Mouse (Mus musculus): ENCODE data around the gene Stmn1. TPM values are rescaled to one million over a fixed set of nuclear protein-coding genes. Genes with fewer than 3 reads are reported as not detected.

Stmn1 gene
- polyA plus RNA-seq, 1 experiment from 2014 or later = 896 TPM

DNA sequence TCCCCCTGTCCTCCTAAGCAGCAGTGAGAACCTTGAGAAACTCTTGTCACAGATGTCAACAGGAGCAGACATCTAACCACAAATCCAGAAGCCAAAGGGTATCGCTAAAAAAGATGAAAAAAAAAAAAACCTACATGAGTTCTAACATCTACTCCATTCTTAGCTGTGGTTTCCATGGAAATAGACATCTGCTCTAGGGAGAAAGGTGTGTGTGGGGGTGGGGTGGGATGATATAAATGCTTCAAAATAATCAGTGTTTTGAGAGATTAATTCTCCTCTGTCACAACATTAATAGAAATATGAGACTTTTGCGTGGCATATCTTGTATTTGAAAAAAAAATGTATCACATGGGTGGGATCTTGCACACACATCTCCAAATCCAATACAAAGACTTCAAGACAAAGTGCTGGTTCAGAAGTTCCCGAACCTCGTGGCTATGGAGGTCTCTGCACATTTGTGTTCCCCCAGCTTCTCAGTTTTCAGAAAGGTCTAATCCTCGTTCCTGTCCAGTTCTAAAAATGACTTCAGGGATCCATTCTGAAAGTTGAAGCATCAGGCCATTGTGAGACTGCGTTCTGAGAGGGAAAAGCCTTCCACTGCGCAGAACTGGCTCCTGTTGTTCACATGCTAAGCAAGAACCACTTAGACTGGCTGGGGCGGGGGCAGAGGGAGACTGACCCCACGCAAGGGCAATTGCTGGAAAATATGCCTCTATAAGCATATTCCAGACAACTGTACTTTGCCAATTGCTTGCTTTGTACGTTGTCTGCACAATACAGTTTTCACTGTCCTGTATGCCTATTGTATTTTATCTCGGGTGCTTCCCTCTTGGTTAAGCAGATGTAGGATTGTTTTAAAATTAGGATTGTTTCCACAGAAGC lies 1.5 kb upstream of the Stmn1 start:
- Histone ChIP-seq H3K27ac (ENCODE audit: low read depth, low read length) (no peak overlapping the region), H3K4me1 (replicated peaks; ENCODE audit: control insufficient read depth, insufficient read depth, low read length) (peaks cover 10% of the 10 kb centered on the region), H3K27me3 (replicated peaks; ENCODE audit: control insufficient read depth, insufficient read depth, low read length) (no peaks in the 10 kb centered on the region), H3K9ac (ENCODE audit: low read depth, low read length) (no peak overlapping the region), H3K9me3 (ENCODE audit: control insufficient read depth, low read length) (no peaks in the 10 kb centered on the region), H3K4me3 (ENCODE audit: low read depth, low read length) (peak overlapping the region; percentile 84; the same call in 1 of the 2 replicates), H3K36me3 (ENCODE audit: control insufficient read depth, insufficient read depth, low read length) (peaks cover 8% of the 10 kb centered on the region), H3K4me2 (peak overlapping the region; percentile 97)
- DNase-seq (ENCODE audit: low spot score) (no peak), ATAC-seq (replicated peaks; ENCODE audit: low FRiP score) (no peak)
- WGBS = 68% methylated on average over 11 of the region's 11 CpGs

DNA sequence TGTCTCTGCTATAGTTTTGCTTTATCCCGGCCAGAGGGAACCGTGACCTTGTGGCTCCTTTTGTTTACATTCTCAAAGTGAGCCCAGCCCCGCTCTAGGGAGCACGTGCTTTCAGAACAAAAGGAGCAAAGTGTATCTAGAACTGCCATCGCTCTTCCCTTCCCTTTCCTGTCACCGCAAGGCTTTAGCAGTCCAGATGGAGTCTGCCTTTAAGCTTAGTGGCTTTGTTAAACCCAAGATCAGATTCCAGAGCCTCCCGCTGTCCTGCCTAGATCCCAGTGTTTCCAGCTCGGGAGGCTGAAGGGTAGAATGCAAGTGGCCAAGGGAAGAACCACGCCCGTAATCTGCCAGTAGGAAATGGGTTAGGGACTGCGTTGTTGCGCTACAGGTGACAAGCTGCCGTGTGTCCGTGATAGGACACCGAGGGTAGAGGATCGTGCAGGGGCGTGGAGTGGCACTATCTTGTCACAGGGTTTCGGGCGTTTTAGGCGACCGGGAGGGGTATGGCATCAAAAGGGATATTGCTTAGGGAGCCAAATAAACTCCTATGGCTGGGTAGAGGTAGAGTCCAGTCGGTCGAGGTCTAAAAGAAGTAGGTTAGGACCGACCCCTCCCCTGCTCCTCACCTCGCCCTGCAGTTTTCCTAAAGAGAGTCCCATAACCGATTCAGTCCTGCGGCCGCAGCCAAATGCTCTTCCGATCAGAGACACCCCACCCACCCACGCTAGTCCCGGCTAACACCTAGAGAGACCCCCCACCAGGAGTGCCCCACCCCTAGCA lies 495 bp upstream of the Stmn1 start:
- H3K27ac ChIP-seq (ENCODE audit: low read depth, low read length) = peak overlapping the region; percentile 85; the same call in 1 of the 2 replicates
- 1% methylated on average over 31 of the region's 31 CpGs for WGBS
- peak overlapping the region; percentile 84 for H3K4me3 ChIP-seq (ENCODE audit: low read depth, low read length)
- peaks cover 12% of the 10 kb centered on the region for H3K36me3 ChIP-seq (ENCODE audit: control insufficient read depth, insufficient read depth, low read length)
- H3K9me3 ChIP-seq (ENCODE audit: control insufficient read depth, low read length) = no peaks in the 10 kb centered on the region
- peak overlapping the region; percentile 97 for H3K4me2 ChIP-seq
- peak overlapping the region; percentile 96 for H3K9ac ChIP-seq (ENCODE audit: low read depth, low read length)
- ATAC-seq (replicated peaks; ENCODE audit: low FRiP score) = peak; percentile 22; the same call in 1 of the 2 replicates
- peaks cover 10% of the 10 kb centered on the region for H3K4me1 ChIP-seq (replicated peaks; ENCODE audit: control insufficient read depth, insufficient read depth, low read length)
- H3K27me3 ChIP-seq (replicated peaks; ENCODE audit: control insufficient read depth, insufficient read depth, low read length) = no peaks in the 10 kb centered on the region
- DNase-seq (ENCODE audit: low spot score) = no peak

DNA sequence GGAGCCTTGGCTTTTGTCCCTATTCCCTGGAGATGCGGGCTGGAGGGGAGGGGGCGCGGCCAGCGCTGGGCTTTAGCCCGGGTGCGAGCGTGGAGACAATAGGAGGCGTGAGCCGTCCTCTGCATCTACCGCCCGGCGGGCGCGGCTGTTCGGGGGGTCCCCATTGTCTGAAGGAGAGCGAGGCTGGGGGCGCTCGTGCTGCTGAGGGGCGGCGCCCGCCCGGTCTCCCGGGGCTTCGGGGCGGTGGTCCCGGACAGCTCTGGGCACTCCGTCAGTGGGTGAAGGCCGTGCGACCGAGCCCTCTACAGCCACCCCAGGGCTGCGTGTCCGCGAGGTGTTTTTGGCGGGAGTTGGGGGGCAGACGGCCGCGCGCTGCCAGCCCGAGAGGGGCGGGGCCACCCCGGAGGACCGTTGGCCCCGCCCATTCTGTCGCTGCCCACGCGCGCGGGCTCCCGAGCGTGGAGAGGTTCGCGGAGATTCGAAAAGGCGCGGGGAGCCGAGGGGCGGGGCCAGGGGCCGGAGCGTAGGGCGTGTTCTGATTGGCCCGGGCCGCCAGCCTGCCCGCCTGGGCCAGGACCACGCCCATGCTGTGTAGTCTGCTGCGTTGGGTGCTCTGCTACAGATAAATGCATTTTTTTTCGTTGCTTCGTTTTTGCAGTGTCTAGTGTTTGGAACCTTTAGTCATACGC lies 602 bp downstream of the Stmn1 start:
- Histone ChIP-seq H3K9ac (ENCODE audit: low read depth, low read length) (peak overlapping the region; percentile 96), H3K36me3 (ENCODE audit: control insufficient read depth, insufficient read depth, low read length) (peaks cover 16% of the 10 kb centered on the region), H3K27ac (ENCODE audit: low read depth, low read length) (peak overlapping the region; percentile 85), H3K27me3 (replicated peaks; ENCODE audit: control insufficient read depth, insufficient read depth, low read length) (no peaks in the 10 kb centered on the region), H3K4me3 (ENCODE audit: low read depth, low read length) (peak overlapping the region; percentile 84), H3K4me1 (replicated peaks; ENCODE audit: control insufficient read depth, insufficient read depth, low read length) (peaks cover 10% of the 10 kb centered on the region), H3K4me2 (peak overlapping the region; percentile 97), H3K9me3 (ENCODE audit: control insufficient read depth, low read length) (no peaks in the 10 kb centered on the region)
- WGBS = under 1% methylated on average over 67 of the region's 68 CpGs
- DNase-seq (ENCODE audit: low spot score) (peak; percentile 96), ATAC-seq (replicated peaks; ENCODE audit: low FRiP score) (peak; percentile 83)

DNA sequence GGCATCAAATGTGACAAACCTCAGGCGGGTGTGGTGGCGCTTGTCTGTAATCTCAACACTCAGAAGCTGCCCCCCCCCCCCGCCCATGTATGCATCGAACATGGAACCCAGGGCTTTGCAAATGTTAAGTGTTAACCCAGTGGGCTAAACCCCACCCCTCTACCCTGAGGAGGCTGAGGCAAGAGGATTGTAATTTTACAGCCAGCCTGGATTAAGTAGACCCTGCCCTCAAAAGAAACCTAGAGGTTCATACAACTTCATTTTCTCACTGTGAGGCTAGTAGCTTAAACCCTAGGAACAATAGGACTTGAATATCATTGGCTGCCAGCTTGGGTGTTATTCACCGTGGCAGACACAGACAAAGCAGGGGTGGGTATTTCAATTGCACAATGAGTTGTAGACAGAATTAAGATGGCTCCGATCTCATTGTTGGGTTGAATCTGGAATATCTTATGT lies 1.2 kb downstream of the Stmn1 start:
- Histone ChIP-seq H3K4me3 (ENCODE audit: low read depth, low read length) (peak overlapping the region; percentile 84), H3K9me3 (ENCODE audit: control insufficient read depth, low read length) (no peaks in the 10 kb centered on the region), H3K36me3 (ENCODE audit: control insufficient read depth, insufficient read depth, low read length) (peaks cover 22% of the 10 kb centered on the region), H3K27me3 (replicated peaks; ENCODE audit: control insufficient read depth, insufficient read depth, low read length) (no peaks in the 10 kb centered on the region), H3K4me2 (peak overlapping the region; percentile 97), H3K4me1 (replicated peaks; ENCODE audit: control insufficient read depth, insufficient read depth, low read length) (peaks cover 7% of the 10 kb centered on the region), H3K9ac (ENCODE audit: low read depth, low read length) (peak overlapping the region; percentile 32), H3K27ac (ENCODE audit: low read depth, low read length) (no peak overlapping the region)
- ATAC-seq (replicated peaks; ENCODE audit: low FRiP score) (peak; percentile 22; the same call in 1 of the 2 replicates), DNase-seq (ENCODE audit: low spot score) (no peak)
- WGBS = 25% methylated on average over 6 of the region's 6 CpGs

DNA sequence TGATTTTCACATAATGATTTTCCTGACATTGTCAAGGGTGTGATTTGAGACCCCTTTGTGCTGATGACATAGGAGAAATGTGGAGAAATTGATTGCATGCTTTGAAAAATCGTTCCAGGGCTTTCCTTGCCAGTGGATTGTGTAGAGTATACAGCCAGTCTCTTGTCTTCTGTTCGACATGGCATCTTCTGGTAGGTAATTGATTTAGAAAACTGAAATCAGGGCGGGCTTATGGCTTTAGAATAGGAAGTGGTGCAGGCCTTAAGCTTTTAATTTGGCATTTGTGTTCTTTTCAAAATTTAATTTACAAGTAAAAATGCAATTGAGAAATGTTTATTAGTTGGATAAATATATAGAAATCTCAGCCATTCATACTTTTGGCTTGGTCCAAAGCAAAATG lies 1.9 kb downstream of the Stmn1 start:
- no peaks in the 10 kb centered on the region for H3K27me3 ChIP-seq (replicated peaks; ENCODE audit: control insufficient read depth, insufficient read depth, low read length)
- peak overlapping the region; percentile 97 for H3K4me2 ChIP-seq
- H3K4me1 ChIP-seq (replicated peaks; ENCODE audit: control insufficient read depth, insufficient read depth, low read length) = peaks cover 7% of the 10 kb centered on the region
- WGBS = 78% methylated on average over 3 of the region's 3 CpGs
- DNase-seq (ENCODE audit: low spot score) (no peak), ATAC-seq (replicated peaks; ENCODE audit: low FRiP score) (no peak)
- H3K36me3 ChIP-seq (ENCODE audit: control insufficient read depth, insufficient read depth, low read length) = peaks cover 27% of the 10 kb centered on the region
- H3K9me3 ChIP-seq (ENCODE audit: control insufficient read depth, low read length) = no peaks in the 10 kb centered on the region
- peak overlapping the region; percentile 84; the same call in 1 of the 2 replicates for H3K4me3 ChIP-seq (ENCODE audit: low read depth, low read length)
- no peak overlapping the region for H3K27ac ChIP-seq (ENCODE audit: low read depth, low read length)
- H3K9ac ChIP-seq (ENCODE audit: low read depth, low read length) = no peak overlapping the region

DNA sequence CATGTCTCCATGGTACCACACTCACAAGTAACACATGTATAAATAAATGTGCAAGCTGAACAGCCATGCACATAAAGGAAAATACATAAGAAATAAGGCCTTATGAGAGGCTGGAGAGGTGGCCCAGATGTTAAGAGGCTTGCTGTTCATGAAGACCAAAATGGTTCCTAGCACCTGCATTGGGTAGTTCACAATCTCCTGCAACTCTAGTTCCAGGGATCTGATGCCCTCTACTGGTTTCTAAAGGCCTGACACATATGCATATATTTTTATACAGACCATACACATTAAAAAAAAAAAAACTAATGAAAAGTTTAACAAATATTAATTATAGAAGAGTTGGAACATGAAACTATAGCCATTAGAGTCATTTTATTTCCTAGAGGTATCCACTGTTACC lies 3.3 kb downstream of the Stmn1 start:
- peaks cover 4% of the 10 kb centered on the region for H3K4me1 ChIP-seq (replicated peaks; ENCODE audit: control insufficient read depth, insufficient read depth, low read length)
- no peak overlapping the region for H3K9ac ChIP-seq (ENCODE audit: low read depth, low read length)
- H3K4me3 ChIP-seq (ENCODE audit: low read depth, low read length) = no peak overlapping the region
- H3K36me3 ChIP-seq (ENCODE audit: control insufficient read depth, insufficient read depth, low read length) = peaks cover 34% of the 10 kb centered on the region
- no peak overlapping the region for H3K27ac ChIP-seq (ENCODE audit: low read depth, low read length)
- DNase-seq (ENCODE audit: low spot score) (no peak), ATAC-seq (replicated peaks; ENCODE audit: low FRiP score) (no peak)
- no peak overlapping the region for H3K4me2 ChIP-seq
- H3K27me3 ChIP-seq (replicated peaks; ENCODE audit: control insufficient read depth, insufficient read depth, low read length) = no peaks in the 10 kb centered on the region
- no peaks in the 10 kb centered on the region for H3K9me3 ChIP-seq (ENCODE audit: control insufficient read depth, low read length)

DNA sequence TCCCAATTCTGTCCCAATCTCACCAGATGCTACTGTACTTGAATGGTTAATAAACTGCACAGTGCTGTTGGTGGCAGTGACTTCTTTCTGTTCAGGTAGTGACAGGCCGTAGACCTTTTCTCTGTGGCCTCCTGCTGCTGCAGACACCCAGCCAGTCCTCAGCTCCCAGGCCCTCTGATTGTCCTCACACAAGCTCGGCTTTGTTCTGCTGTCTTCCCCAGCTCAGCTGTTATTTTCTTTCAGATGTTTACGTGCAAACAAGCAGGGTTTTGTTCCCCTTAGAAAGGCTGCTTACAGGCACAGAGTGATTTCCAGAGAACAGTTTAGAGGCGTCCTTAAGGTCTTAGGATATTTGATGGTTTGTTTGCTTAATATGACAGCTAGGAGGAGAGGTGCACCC lies 5.6 kb downstream of the Stmn1 start:
- 72% methylated on average over 4 of the region's 4 CpGs for WGBS
- DNase-seq (ENCODE audit: low spot score) (no peak), ATAC-seq (replicated peaks; ENCODE audit: low FRiP score) (no peak)
- H3K27ac ChIP-seq (ENCODE audit: low read depth, low read length) = no peak overlapping the region
- H3K9me3 ChIP-seq (ENCODE audit: control insufficient read depth, low read length) = no peaks in the 10 kb centered on the region
- H3K4me1 ChIP-seq (replicated peaks; ENCODE audit: control insufficient read depth, insufficient read depth, low read length) = peaks cover 4% of the 10 kb centered on the region
- no peak overlapping the region for H3K4me2 ChIP-seq
- no peaks in the 10 kb centered on the region for H3K27me3 ChIP-seq (replicated peaks; ENCODE audit: control insufficient read depth, insufficient read depth, low read length)
- no peak overlapping the region for H3K4me3 ChIP-seq (ENCODE audit: low read depth, low read length)
- H3K36me3 ChIP-seq (ENCODE audit: control insufficient read depth, insufficient read depth, low read length) = peaks cover 35% of the 10 kb centered on the region
- H3K9ac ChIP-seq (ENCODE audit: low read depth, low read length) = no peak overlapping the region

DNA sequence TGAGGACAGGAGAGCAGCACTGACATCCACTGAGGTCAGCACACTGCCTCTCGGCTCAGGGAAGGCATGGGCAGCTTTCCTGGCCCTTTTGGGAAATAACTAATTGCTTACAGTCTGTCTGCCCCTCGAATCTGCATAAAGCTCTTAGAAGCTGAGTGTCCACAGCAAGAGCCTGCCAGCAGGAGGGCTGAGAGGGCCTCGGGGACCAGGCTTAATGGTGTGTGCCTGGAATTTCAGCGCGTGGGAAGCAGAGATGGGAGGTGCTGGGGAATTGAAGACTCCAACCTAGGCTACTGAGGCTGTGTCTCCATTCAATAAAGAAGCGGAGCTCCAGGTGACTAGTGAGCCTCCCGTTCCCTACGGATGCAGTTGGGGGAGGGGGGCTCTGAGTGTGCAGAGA lies 6.1 kb downstream of the Stmn1 start:
- Histone ChIP-seq H3K4me3 (ENCODE audit: low read depth, low read length) (no peak overlapping the region), H3K4me1 (replicated peaks; ENCODE audit: control insufficient read depth, insufficient read depth, low read length) (peaks cover 3% of the 10 kb centered on the region), H3K4me2 (no peak overlapping the region), H3K9ac (ENCODE audit: low read depth, low read length) (peak overlapping the region; percentile 8; the same call in 1 of the 2 replicates), H3K27me3 (replicated peaks; ENCODE audit: control insufficient read depth, insufficient read depth, low read length) (no peaks in the 10 kb centered on the region), H3K9me3 (ENCODE audit: control insufficient read depth, low read length) (no peaks in the 10 kb centered on the region), H3K36me3 (ENCODE audit: control insufficient read depth, insufficient read depth, low read length) (peaks cover 35% of the 10 kb centered on the region), H3K27ac (ENCODE audit: low read depth, low read length) (no peak overlapping the region)
- 86% methylated on average over 8 of the region's 8 CpGs for WGBS
- ATAC-seq (replicated peaks; ENCODE audit: low FRiP score) (no peak), DNase-seq (ENCODE audit: low spot score) (no peak)
